20 mouse cellular contexts compared by ENCODE assay signal in genomic region chr15:95192951-95193350, GRCm38 (mm10).
A peak's percentile ranks its signal among the peaks of the same experiment; 100 is the strongest.
DNase-seq lines count a peak whose midpoint lies in the region; ATAC-seq and TF ChIP-seq lines count a peak whose summit lies in the region.
"Had no signal": no experiment of that assay in that cellular context is flagged by ENCODE, and none has a peak within 500 bp of the region (broad histone marks: within the 10 kb centered on the region; RNA-seq: fewer than 3 reads in every experiment).

No protein-coding gene starts in this region.

- H3K4me2 ChIP-seq in forebrain, embryonic 14.5 days (ENCODE audit: low read length) = no peak overlapping the region
- no peak overlapping the region for H3K4me2 ChIP-seq in lung, embryonic 14.5 days
- H3K4me2 ChIP-seq: heart, embryonic 12.5 days; hindbrain, embryonic 14.5 days; intestine, embryonic 15.5 days had no signal

- peak overlapping the region; percentile 15; the same call in 1 of the 2 replicates for H3K27ac ChIP-seq in forebrain, embryonic 14.5 days (ENCODE audit: low read depth, low read length)
- H3K27ac ChIP-seq in forebrain, embryonic 10.5 days = no peak overlapping the region
- no peak overlapping the region for H3K27ac ChIP-seq in lung, embryonic 14.5 days (ENCODE audit: low read depth)
- H3K27ac ChIP-seq: heart, adult 2 months; hindbrain, embryonic 10.5 days; hindbrain, embryonic 14.5 days; intestine, embryonic 15.5 days had no signal

- H3K4me1 ChIP-seq in forebrain, embryonic 14.5 days (ENCODE audit: control insufficient read depth, insufficient read depth, low read length) = no peaks in the 10 kb centered on the region
- H3K4me1 ChIP-seq in forebrain, embryonic 10.5 days = no peaks in the 10 kb centered on the region
- H3K4me1 ChIP-seq in lung, embryonic 14.5 days (ENCODE audit: insufficient read depth) = no peaks in the 10 kb centered on the region
- H3K4me1 ChIP-seq: heart, embryonic 12.5 days; hindbrain, embryonic 10.5 days; intestine, embryonic 15.5 days had no signal

- no peak overlapping the region for H3K4me3 ChIP-seq in forebrain, embryonic 14.5 days (ENCODE audit: low read depth, low read length)
- H3K4me3 ChIP-seq in forebrain, embryonic 10.5 days = no peak overlapping the region
- H3K4me3 ChIP-seq in lung, embryonic 14.5 days (ENCODE audit: low read depth, low read length) = no peak overlapping the region
- H3K4me3 ChIP-seq: heart, adult 2 months; heart, embryonic 12.5 days; hindbrain, embryonic 10.5 days; intestine, embryonic 15.5 days had no signal

- no peak for ATAC-seq in cerebellum, adult (ENCODE audit: insufficient number of reproducible peaks, low FRiP score, low TSS enrichment)
- peak; percentile 62; the same call in 1 of the 2 replicates for ATAC-seq in forebrain, embryonic 14.5 days
- ATAC-seq in lung, embryonic 14.5 days (ENCODE audit: insufficient read depth) = no peak
- ATAC-seq: CD4-positive, CD25-positive, alpha-beta regulatory T cell, adult 4 months; intestine, embryonic 15.5 days had no signal

- no peak for TF ChIP-seq CTCF in lung, embryonic 14.5 days (IDR thresholded peaks at IDR 0.05; ENCODE audit: low read depth)

- H3K9me3 ChIP-seq in forebrain, embryonic 14.5 days (replicated peaks; ENCODE audit: control insufficient read depth, low read length) = no peaks in the 10 kb centered on the region
- no peaks in the 10 kb centered on the region for H3K9me3 ChIP-seq in forebrain, embryonic 10.5 days
- no peaks in the 10 kb centered on the region for H3K9me3 ChIP-seq in lung, embryonic 14.5 days (ENCODE audit: low read depth, low read length)
- H3K9me3 ChIP-seq: heart, embryonic 12.5 days; hindbrain, embryonic 10.5 days; intestine, embryonic 15.5 days had no signal

- H3K27me3 ChIP-seq in forebrain, embryonic 14.5 days (replicated peaks; ENCODE audit: control insufficient read depth, insufficient read depth, low read length) = no peaks in the 10 kb centered on the region
- no peaks in the 10 kb centered on the region for H3K27me3 ChIP-seq in forebrain, embryonic 10.5 days (ENCODE audit: poor library complexity, severe bottlenecking)
- no peaks in the 10 kb centered on the region for H3K27me3 ChIP-seq in lung, embryonic 14.5 days (ENCODE audit: insufficient read depth, low read length)
- H3K27me3 ChIP-seq: heart, embryonic 12.5 days; intestine, embryonic 15.5 days had no signal

- DNase-seq in cerebellum, postnatal 10 days = peak; percentile 21 to 33
- DNase-seq in forebrain, embryonic 14.5 days (ENCODE audit: low spot score) = peak; percentile 68
- no peak for DNase-seq in forebrain, embryonic 10.5 days (ENCODE audit: extremely low spot score, low spot score)
- DNase-seq in lung, embryonic 14.5 days = peak; percentile 7
- no peak for DNase-seq in lung, postnatal 36 days
- DNase-seq in adrenal gland, adult (ENCODE audit: inconsistent age in 2 of 2, low spot score in 1 of 2) = no peak
- DNase-seq: adrenal gland, postnatal 14 days; B cell, adult 2 months; cerebellum, adult 2 months; cerebellum, postnatal 36 days; gastrocnemius, postnatal 10 days; heart, adult 2 months; kidney, adult 18-20 months had no signal

- no peaks in the 10 kb centered on the region for H3K36me3 ChIP-seq in forebrain, embryonic 14.5 days (ENCODE audit: control insufficient read depth, insufficient read depth, low read length)
- H3K36me3 ChIP-seq in forebrain, embryonic 10.5 days (replicated peaks) = no peaks in the 10 kb centered on the region
- no peaks in the 10 kb centered on the region for H3K36me3 ChIP-seq in lung, embryonic 14.5 days (ENCODE audit: insufficient read depth)
- H3K36me3 ChIP-seq: G1E; heart, embryonic 12.5 days; hindbrain, embryonic 10.5 days; intestine, embryonic 15.5 days had no signal

- 71% methylated on average over 8 of the region's 8 CpGs for WGBS in forebrain, embryonic 14.5 days
- 86% methylated on average over 8 of the region's 8 CpGs for WGBS in forebrain, embryonic 10.5 days
- WGBS in lung, embryonic 14.5 days = 68% methylated on average over 8 of the region's 8 CpGs

- no peak overlapping the region for H3K9ac ChIP-seq in forebrain, embryonic 14.5 days (ENCODE audit: low read length)
- no peak overlapping the region for H3K9ac ChIP-seq in lung, embryonic 14.5 days
- H3K9ac ChIP-seq: heart, embryonic 12.5 days; hindbrain, embryonic 14.5 days; intestine, embryonic 15.5 days had no signal

Comparison
In these comparisons a context has a peak if more than half of its experiments do, and no peak if none do; other contexts are left out.
1. DNase-seq: peak in cerebellum, postnatal 10 days (2 of 2), forebrain, embryonic 14.5 days (single experiment) and lung, embryonic 14.5 days (single experiment); none in forebrain, embryonic 10.5 days (single experiment), lung, postnatal 36 days (single experiment) and adrenal gland, adult (0 of 2).